Mouse (Mus musculus) erythroblast, embryonic 14.5 days (primary cell): Measurements from ENCODE around the gene Rpl7l1. TPM values are rescaled to one million over a fixed set of nuclear protein-coding genes. Genes with fewer than 3 reads are reported as not detected.

Experiments used
- H3K27me3 ChIP-seq: 2 replicates; pipeline ENCODE4 v1.6.1; 2012; ENCODE audit warnings: inconsistent platforms; ENCODE audit not compliant: control insufficient read depth
- H3K36me3 ChIP-seq: 2 replicates; pipeline ENCODE4 v1.6.1; 2012; ENCODE audit warnings: mild to moderate bottlenecking, inconsistent platforms; ENCODE audit not compliant: control insufficient read depth
- H3K4me1 ChIP-seq: 2 replicates; pipeline ENCODE4 v1.6.1; 2012; ENCODE audit warnings: inconsistent platforms; ENCODE audit not compliant: control insufficient read depth
- H3K4me3 ChIP-seq: replicated peaks from 2 replicates; pipeline ENCODE3; 2012; ENCODE audit warnings: moderate library complexity, mild to moderate bottlenecking, inconsistent platforms
- H3K9me3 ChIP-seq: 2 replicates; pipeline ENCODE4 v1.6.1; 2012; ENCODE audit warnings: low read length, inconsistent platforms, mixed read lengths; ENCODE audit not compliant: control insufficient read depth
- GATA1 ChIP-seq: IDR thresholded peaks from 2 replicates; pipeline ENCODE4 v1.6.1; 2012; ENCODE audit warnings: low read length, inconsistent platforms, mixed read lengths
- TAL1 ChIP-seq: IDR thresholded peaks from 3 replicates; pipeline ENCODE4 v1.6.1; 2012; ENCODE audit warnings: low read length, inconsistent platforms, mixed read lengths
- polyA plus RNA-seq: library from polyadenylated mRNA; stranded (reverse); fragments of >175 nt; gene quantifications from 2 replicates; pipeline ENCODE4 v1.2.3, GENCODE M21; 2012

Rpl7l1 gene
- polyA plus RNA-seq, 1 experiment, result 0.31 TPM

DNA sequence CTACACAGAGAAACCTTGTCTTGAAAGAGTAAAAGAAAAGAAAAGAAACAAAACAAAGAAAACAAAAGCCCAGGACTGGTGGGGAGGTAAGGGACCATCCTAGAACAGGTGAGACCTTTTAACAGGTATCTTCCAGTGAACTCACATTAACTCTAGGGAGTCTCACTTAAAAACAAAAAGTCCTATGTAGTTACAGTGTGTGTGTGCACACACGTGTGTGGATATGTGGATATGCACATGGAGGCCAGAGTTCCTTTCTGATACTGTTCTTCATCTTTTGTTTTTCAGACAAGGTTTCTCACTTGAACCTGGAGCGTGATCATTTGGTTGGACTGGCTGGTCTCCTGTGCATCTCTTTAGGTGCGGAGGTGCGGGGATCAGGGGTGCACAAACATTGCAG, 31.9 kb downstream of the Rpl7l1 start:
- Histone ChIP-seq H3K4me1 (peaks cover 26% of the 10 kb centered on the region), H3K27me3 (no peaks in the 10 kb centered on the region), H3K4me3 (peak overlapping the region; percentile 87), H3K36me3 (peaks cover 24% of the 10 kb centered on the region), H3K9me3 (peaks cover 5% of the 10 kb centered on the region)
- TF ChIP-seq TAL1 (no peak), GATA1 (0 out of 2 replicates have a peak, but pooled peaks have one; percentile 26)

DNA sequence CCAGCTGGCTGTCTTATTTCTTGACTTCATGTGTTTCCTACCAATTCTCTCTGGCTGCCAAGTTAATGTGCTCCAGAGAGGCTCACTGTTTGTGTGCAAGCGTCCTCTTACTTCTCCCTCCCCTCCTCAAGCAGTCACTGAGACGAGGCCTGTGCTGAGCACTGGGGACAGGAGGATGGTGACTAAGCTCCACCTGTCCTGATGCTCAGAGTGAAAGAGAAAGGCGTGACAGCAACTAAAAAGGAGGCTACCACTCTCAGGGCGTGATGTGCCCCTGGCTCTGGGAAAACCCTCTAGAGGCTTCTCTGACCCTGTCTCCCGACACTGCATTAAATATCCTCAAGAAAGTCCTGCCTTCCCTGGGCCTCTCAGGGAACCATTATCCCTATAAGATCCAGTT, 33.2 kb downstream of the Rpl7l1 start:
- TF ChIP-seq TAL1, result no peak
- no peak for TF ChIP-seq GATA1
- Histone ChIP-seq H3K4me1 (peaks cover 26% of the 10 kb centered on the region), H3K9me3 (no peaks in the 10 kb centered on the region), H3K4me3 (no peak overlapping the region), H3K27me3 (no peaks in the 10 kb centered on the region), H3K36me3 (peaks cover 32% of the 10 kb centered on the region)

DNA sequence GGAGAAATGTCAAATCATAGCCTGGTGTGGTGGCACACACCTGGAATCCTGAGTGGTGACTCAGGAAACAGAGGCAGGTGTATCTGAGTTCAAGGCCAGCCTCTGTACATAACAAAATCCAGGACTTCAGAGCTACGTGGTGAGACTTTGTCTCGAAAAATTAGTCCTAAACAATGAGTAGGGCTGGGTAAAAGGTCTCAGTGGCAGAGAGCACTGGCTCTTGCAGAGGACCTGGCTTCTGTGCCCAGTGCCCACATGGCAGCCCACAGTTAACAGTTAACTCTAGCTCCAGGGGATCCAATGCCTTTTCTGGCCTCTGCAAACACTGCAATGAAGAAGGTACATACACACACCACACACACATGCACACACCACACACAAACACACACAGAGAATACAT, 34.7 kb downstream of the Rpl7l1 start:
- no peaks in the 10 kb centered on the region for H3K9me3 ChIP-seq
- no peak overlapping the region for H3K4me3 ChIP-seq
- no peak for TF ChIP-seq TAL1
- no peak for TF ChIP-seq GATA1
- H3K4me1 ChIP-seq, result peaks cover 25% of the 10 kb centered on the region
- no peaks in the 10 kb centered on the region for H3K27me3 ChIP-seq
- H3K36me3 ChIP-seq, result peaks cover 47% of the 10 kb centered on the region

DNA sequence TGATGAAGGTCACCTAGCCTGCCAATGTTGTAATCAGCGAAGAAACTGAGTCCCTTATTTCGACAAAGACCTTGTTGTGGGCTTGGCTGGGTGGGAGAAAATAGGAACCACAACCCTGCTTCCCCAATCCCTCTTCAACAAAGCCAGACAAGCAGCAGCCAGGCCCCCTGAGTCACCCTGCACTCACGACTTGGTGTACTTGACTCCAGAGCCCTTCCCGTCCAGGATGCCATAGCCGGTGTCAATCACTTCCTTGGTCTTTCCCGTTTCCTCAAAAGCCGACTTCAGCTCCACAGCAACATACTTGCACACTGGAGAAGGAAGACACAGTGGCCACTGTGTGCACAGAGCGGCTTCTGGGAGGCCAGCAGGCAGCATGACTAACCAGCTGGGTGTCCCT, 35.2 kb downstream of the Rpl7l1 start:
- Histone ChIP-seq H3K36me3 (peaks cover 51% of the 10 kb centered on the region), H3K4me3 (no peak overlapping the region), H3K27me3 (no peaks in the 10 kb centered on the region), H3K4me1 (peaks cover 19% of the 10 kb centered on the region), H3K9me3 (no peaks in the 10 kb centered on the region)
- TF ChIP-seq GATA1, result no peak

DNA sequence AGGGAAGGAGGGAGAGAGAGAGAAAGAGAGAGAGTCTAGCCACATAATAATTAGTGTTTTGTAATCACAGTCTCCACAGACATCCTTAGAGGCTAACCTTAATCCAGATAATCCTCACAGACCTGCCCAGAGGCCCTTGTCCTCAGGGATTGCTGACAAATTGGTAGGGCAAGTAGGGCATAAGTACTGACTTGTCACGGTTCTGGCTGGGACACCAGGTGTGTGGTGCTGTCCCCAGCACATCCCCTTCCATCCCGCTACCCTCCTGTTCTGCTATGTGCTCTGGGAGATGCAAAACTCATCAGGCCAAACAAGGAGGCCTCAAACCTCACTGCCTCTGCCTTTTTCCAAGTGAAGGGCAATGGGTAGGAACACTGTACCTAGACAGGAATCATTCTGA, 37.0 kb downstream of the Rpl7l1 start:
- peaks cover 62% of the 10 kb centered on the region for H3K36me3 ChIP-seq
- H3K4me3 ChIP-seq, result no peak overlapping the region
- TF ChIP-seq GATA1 (no peak), TAL1 (no peak)

DNA sequence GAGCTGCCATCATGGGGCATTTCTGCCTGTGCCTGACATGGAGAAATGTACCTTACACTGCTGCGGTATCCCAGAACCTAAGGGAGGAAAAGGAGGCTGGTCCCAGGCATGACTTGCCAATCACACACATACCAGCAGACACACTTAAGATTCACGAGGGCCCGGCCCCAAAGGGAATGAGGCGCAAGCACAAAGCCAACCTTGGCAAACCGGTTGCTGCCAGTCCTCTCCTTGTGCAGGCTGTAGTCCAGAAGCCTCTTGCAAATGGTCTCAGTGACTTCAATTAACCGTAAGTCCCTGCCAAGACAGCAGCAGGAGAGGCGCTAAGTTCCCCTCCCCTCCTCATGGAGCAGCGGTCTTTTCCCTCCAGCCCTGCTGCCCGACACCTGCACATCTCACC, 39.5 kb downstream of the Rpl7l1 start:
- TF ChIP-seq GATA1 (no peak), TAL1 (no peak)
- Histone ChIP-seq H3K27me3 (no peaks in the 10 kb centered on the region), H3K36me3 (peaks cover 59% of the 10 kb centered on the region), H3K4me1 (peaks cover 4% of the 10 kb centered on the region), H3K9me3 (no peaks in the 10 kb centered on the region), H3K4me3 (no peak overlapping the region)

More for the DNA sequence above, 37.0 kb downstream of the Rpl7l1 start:
- H3K4me1 ChIP-seq, result peaks cover 9% of the 10 kb centered on the region
- no peaks in the 10 kb centered on the region for H3K9me3 ChIP-seq
- no peaks in the 10 kb centered on the region for H3K27me3 ChIP-seq

DNA sequence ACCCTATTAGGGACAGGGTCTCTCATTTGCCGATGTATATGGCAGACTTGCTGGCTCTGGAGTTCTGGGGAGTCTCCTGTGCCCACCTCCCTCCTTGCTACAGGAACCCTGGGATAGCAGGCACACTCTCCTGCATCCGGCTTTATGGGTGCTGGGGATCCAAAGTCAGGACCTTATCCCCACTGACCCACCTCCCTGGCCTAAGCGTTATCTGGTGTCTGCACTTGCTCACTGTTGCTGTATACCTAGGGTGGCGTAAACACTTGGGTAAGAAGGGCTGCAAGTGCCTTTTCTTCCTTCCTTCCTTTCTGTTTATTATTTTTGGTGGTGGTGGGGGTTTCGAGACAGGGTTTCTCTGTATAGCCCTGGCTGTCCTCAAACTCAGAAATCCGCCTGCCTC, 41.2 kb downstream of the Rpl7l1 start:
- Histone ChIP-seq H3K36me3 (peaks cover 51% of the 10 kb centered on the region), H3K4me1 (peaks cover 4% of the 10 kb centered on the region)

DNA sequence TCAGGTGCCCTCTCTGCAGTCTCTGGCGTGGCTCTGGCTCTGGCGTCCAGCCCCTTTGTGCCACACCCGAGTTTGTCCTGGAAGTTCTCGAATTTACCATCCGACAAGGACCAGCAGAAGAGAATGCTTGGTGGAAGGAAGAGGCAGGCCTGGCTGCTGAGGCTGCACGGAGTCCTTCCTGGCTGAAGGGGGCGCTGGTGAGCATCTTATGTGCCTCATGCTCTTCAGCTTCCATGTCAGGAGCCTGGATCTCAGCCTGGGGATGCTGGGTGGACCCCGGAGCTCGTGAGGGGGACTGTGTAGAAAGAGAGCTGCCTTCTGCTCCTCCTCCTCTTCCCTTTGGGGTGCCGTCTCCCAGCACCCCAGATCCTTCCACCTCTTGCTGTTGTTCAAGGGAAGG, 46.3 kb downstream of the Rpl7l1 start:
- H3K4me3 ChIP-seq, result no peak overlapping the region
- TF ChIP-seq GATA1, result no peak
- TF ChIP-seq TAL1, result no peak
- peaks cover 19% of the 10 kb centered on the region for H3K36me3 ChIP-seq
- no peaks in the 10 kb centered on the region for H3K9me3 ChIP-seq
- H3K4me1 ChIP-seq, result peaks cover 1% of the 10 kb centered on the region
- H3K27me3 ChIP-seq, result no peaks in the 10 kb centered on the region

More for the DNA sequence above, 41.2 kb downstream of the Rpl7l1 start:
- TF ChIP-seq GATA1 (no peak), TAL1 (0 out of 3 replicates have a peak, but pooled peaks have one; percentile 18)
- H3K9me3 ChIP-seq, result no peaks in the 10 kb centered on the region
- no peaks in the 10 kb centered on the region for H3K27me3 ChIP-seq
- no peak overlapping the region for H3K4me3 ChIP-seq

DNA sequence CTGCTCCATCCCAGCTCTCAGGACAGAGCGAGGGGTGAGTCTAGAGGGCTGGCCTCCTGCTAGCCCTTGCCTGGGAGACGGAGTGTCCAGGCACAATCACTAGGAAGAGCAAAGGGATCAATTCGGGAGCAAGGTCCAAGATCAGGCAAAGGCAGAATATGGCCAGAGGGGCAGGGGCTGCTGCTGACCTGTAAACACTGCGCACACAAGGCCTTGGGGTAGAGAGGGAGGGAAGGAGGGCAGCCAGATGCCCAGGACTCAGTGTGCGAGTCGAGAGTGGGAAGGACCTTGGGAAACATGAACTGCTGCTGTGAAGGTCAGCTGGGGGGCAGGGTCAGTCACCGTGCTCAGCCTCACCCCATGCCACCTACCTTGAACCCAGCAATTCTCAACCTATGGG, 47.2 kb downstream of the Rpl7l1 start:
- Histone ChIP-seq H3K4me3 (no peak overlapping the region), H3K36me3 (peaks cover 17% of the 10 kb centered on the region), H3K4me1 (no peaks in the 10 kb centered on the region; the same call in 1 of the 2 replicates), H3K9me3 (no peaks in the 10 kb centered on the region), H3K27me3 (no peaks in the 10 kb centered on the region)
- no peak for TF ChIP-seq GATA1
- no peak for TF ChIP-seq TAL1

DNA sequence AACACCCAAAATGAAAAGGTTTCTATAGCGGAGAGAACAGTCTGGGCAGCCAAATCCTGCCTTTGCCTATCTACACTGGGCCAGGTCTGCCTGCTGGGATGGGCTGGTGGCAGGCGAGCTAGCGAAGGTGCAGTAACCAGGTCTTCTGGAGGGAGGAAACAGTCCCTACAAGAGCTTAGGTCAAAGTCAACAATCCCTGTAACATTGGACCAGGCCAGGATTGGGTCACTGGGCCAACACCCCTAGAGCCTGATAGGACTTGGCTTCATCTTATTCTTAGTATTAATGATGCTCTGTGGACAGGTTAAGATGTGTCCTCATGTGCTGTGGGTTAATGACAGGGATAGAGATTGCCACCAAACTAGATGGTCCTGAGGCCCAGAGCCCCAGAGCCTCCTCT, 48.4 kb downstream of the Rpl7l1 start:
- Histone ChIP-seq H3K36me3 (peaks cover 17% of the 10 kb centered on the region), H3K9me3 (no peaks in the 10 kb centered on the region), H3K4me3 (no peak overlapping the region), H3K4me1 (peaks cover 2% of the 10 kb centered on the region), H3K27me3 (peaks cover 7% of the 10 kb centered on the region)
- TF ChIP-seq GATA1 (no peak), TAL1 (no peak)
